Mouse (Mus musculus) MEL (cell line): Measurements from ENCODE around the gene Rtl8b. TPM values are rescaled to one million over a fixed set of nuclear protein-coding genes. Genes with fewer than 3 reads are reported as not detected.

Experiments
- DNase-seq: peaks from one replicate; pipeline ENCODE4 v3.0.0; 2011; ENCODE audit warnings: low read depth, low spot score
- H3K27ac ChIP-seq: 2 replicates; pipeline ENCODE4 v1.5.1; 2012; ENCODE audit warnings: low read depth, mild to moderate bottlenecking, control low read depth, low read length, moderate library complexity; ENCODE audit not compliant: control insufficient read depth
- H3K27me3 ChIP-seq, 2 experiments: fragments of 150-350 bp in 1 of 2; sonication (generic) in 1 of 2; 2 replicates each; pipeline ENCODE4 v1.6.1; 2012; ENCODE audit warnings: low read length in 2 of 2, mild to moderate bottlenecking in 2 of 2, improper control_type of control experiment in 1 of 2, moderate library complexity in 1 of 2; ENCODE audit not compliant: insufficient read depth in 2 of 2, control insufficient read depth in 1 of 2
- H3K36me3 ChIP-seq, 2 experiments: 2 replicates each; pipeline ENCODE4 v1.6.1; 2012 to 2014; ENCODE audit warnings: low read length in 2 of 2, improper control_type of control experiment in 1 of 2, inconsistent platforms in 1 of 2, mild to moderate bottlenecking in 1 of 2; ENCODE audit not compliant: insufficient read depth in 2 of 2, control insufficient read depth in 1 of 2
- H3K4me1 ChIP-seq, 2 experiments: fragments of 150-350 bp in 1 of 2; sonication (generic) in 1 of 2; 2 replicates each; pipeline ENCODE4 v1.6.1; 2012; ENCODE audit warnings: low read length in 2 of 2, improper control_type of control experiment in 1 of 2, mild to moderate bottlenecking in 1 of 2; ENCODE audit not compliant: insufficient read depth in 2 of 2, control insufficient read depth in 1 of 2
- H3K4me3 ChIP-seq, 2 experiments: fragments of 150-350 bp in 1 of 2; sonication (generic) in 1 of 2; 2 replicates each; pipeline ENCODE4 v1.5.1; 2012; ENCODE audit warnings: low read depth in 2 of 2, low read length in 2 of 2, mild to moderate bottlenecking in 2 of 2, moderate library complexity in 2 of 2, control low read depth in 1 of 2, improper control_type of control experiment in 1 of 2; ENCODE audit not compliant: control insufficient read depth in 1 of 2, insufficient read depth in 1 of 2
- H3K79me2 ChIP-seq: 2 replicates; pipeline ENCODE4 v1.6.1; 2012; ENCODE audit warnings: mild to moderate bottlenecking, low read length, moderate library complexity; ENCODE audit not compliant: control insufficient read depth, poor library complexity, insufficient read depth
- H3K9ac ChIP-seq: 2 replicates; pipeline ENCODE4 v1.6.1; 2012; ENCODE audit warnings: low read depth, mild to moderate bottlenecking, control low read depth, low read length, moderate library complexity; ENCODE audit not compliant: control insufficient read depth, poor library complexity, severe bottlenecking
- H3K9me3 ChIP-seq: fragments of 150-350 bp; sonication (generic); replicated peaks from 2 replicates; pipeline ENCODE4 v1.6.1; 2012; ENCODE audit warnings: mild to moderate bottlenecking, low read length, improper control_type of control experiment, moderate library complexity; ENCODE audit not compliant: insufficient read depth
- CHD1 ChIP-seq: IDR thresholded peaks from 2 replicates; pipeline ENCODE4 v1.6.1; 2012; ENCODE audit warnings: low read depth, mild to moderate bottlenecking, inconsistent platforms, low read length, improper control_type of control experiment
- CTCF ChIP-seq, 3 experiments: IDR thresholded peaks in 2 of 3; conservative IDR thresholded peaks in 1 of 3; 2 replicates each; pipeline ENCODE4 v1.5.1; 2011 to 2012; ENCODE audit warnings: low read length in 3 of 3, low read depth in 2 of 3, mild to moderate bottlenecking in 2 of 3, improper control_type of control experiment in 1 of 3, inconsistent platforms in 1 of 3, mixed read lengths in 1 of 3, moderate library complexity in 1 of 3; ENCODE audit not compliant: control insufficient read depth in 1 of 3, insufficient read depth in 1 of 3, poor library complexity in 1 of 3, severe bottlenecking in 1 of 3
- E2F4 ChIP-seq: IDR thresholded peaks from 2 replicates; pipeline ENCODE4 v1.6.1; 2011; ENCODE audit warnings: low read depth, low read length, improper control_type of control experiment, borderline replicate concordance
- ETS1 ChIP-seq: IDR thresholded peaks from 2 replicates; pipeline ENCODE4 v1.6.1; 2012; ENCODE audit warnings: low read depth, mild to moderate bottlenecking, inconsistent platforms, low read length, improper control_type of control experiment, moderate library complexity
- GATA1 ChIP-seq: IDR thresholded peaks from 2 replicates; pipeline ENCODE4 v1.6.1; 2011; ENCODE audit warnings: low read depth, low read length, improper control_type of control experiment
- JUND ChIP-seq: IDR thresholded peaks from 2 replicates; pipeline ENCODE4 v1.6.1; 2011; ENCODE audit warnings: low read depth, mild to moderate bottlenecking, improper control_type of control experiment, low read length
- KAT2A ChIP-seq: conservative IDR thresholded peaks from 2 replicates; pipeline ENCODE4 v1.6.1; 2012; ENCODE audit warnings: low read depth, low read length, improper control_type of control experiment, inconsistent platforms
- MAFK ChIP-seq: IDR thresholded peaks from 2 replicates; pipeline ENCODE4 v1.6.1; 2011; ENCODE audit warnings: low read depth, mild to moderate bottlenecking, low read length, improper control_type of control experiment, borderline replicate concordance
- MAX ChIP-seq: IDR thresholded peaks from 2 replicates; pipeline ENCODE4 v1.6.1; 2011; ENCODE audit warnings: low read length, improper control_type of control experiment
- MAZ ChIP-seq: IDR thresholded peaks from 2 replicates; pipeline ENCODE4 v1.6.1; 2012; ENCODE audit warnings: low read depth, mild to moderate bottlenecking, inconsistent platforms, low read length, improper control_type of control experiment
- MEF2A ChIP-seq: IDR thresholded peaks from 2 replicates; pipeline ENCODE4 v1.6.1; 2014; ENCODE audit warnings: low read depth, mild to moderate bottlenecking, inconsistent platforms, low read length, improper control_type of control experiment; ENCODE audit not compliant: poor library complexity, insufficient replicate concordance, severe bottlenecking; ENCODE audit errors: extremely low read depth
- MXI1 ChIP-seq: IDR thresholded peaks from 2 replicates; pipeline ENCODE4 v1.6.1; 2011; ENCODE audit warnings: mild to moderate bottlenecking, low read depth, low read length, improper control_type of control experiment
- MYB ChIP-seq: IDR thresholded peaks from 2 replicates; pipeline ENCODE4 v1.6.1; 2011; ENCODE audit warnings: mild to moderate bottlenecking, low read depth, low read length, improper control_type of control experiment
- MYC ChIP-seq: IDR thresholded peaks from 2 replicates; pipeline ENCODE4 v1.6.1; 2011; ENCODE audit warnings: low read depth, mild to moderate bottlenecking, low read length, improper control_type of control experiment, moderate library complexity
- NELFE ChIP-seq: IDR thresholded peaks from 2 replicates; pipeline ENCODE4 v1.6.1; 2011; ENCODE audit warnings: low read depth, low read length, improper control_type of control experiment
- NRF1 ChIP-seq: IDR thresholded peaks from 2 replicates; pipeline ENCODE4 v1.6.1; 2014; ENCODE audit warnings: low read depth, mild to moderate bottlenecking, inconsistent platforms, low read length, improper control_type of control experiment, moderate library complexity; ENCODE audit not compliant: poor library complexity, insufficient read depth, severe bottlenecking
- POLR2A ChIP-seq, 2 experiments: IDR thresholded peaks; 2 replicates each; pipeline ENCODE4 v1.6.1; 2011 to 2012; ENCODE audit warnings: low read length in 2 of 2, mild to moderate bottlenecking in 2 of 2, control low read depth in 1 of 2, improper control_type of control experiment in 1 of 2, low read depth in 1 of 2, moderate library complexity in 1 of 2; ENCODE audit not compliant: control insufficient read depth in 1 of 2, insufficient read depth in 1 of 2, poor library complexity in 1 of 2
- POLR2AphosphoS5 ChIP-seq: IDR thresholded peaks from 2 replicates; pipeline ENCODE4 v1.6.1; 2012; ENCODE audit warnings: low read depth, borderline replicate concordance, mild to moderate bottlenecking, inconsistent platforms, low read length, moderate library complexity, mixed read lengths
- RAD21 ChIP-seq: IDR thresholded peaks from 2 replicates; pipeline ENCODE4 v1.6.1; 2011; ENCODE audit warnings: mild to moderate bottlenecking, low read depth, low read length, improper control_type of control experiment
- RCOR1 ChIP-seq: IDR thresholded peaks from 2 replicates; pipeline ENCODE4 v1.6.1; 2012; ENCODE audit warnings: low read depth, mild to moderate bottlenecking, inconsistent platforms, low read length, improper control_type of control experiment
- SIN3A ChIP-seq: IDR thresholded peaks from 2 replicates; pipeline ENCODE4 v1.6.1; 2012; ENCODE audit warnings: low read length, improper control_type of control experiment, inconsistent platforms
- TAL1 ChIP-seq: IDR thresholded peaks from 2 replicates; pipeline ENCODE4 v1.6.1; 2012; ENCODE audit warnings: mild to moderate bottlenecking, inconsistent platforms, low read length, moderate library complexity, mixed read lengths
- UBTF ChIP-seq: IDR thresholded peaks from 2 replicates; pipeline ENCODE4 v1.6.1; 2012; ENCODE audit warnings: low read depth, mild to moderate bottlenecking, inconsistent platforms, low read length, improper control_type of control experiment, moderate library complexity, borderline replicate concordance; ENCODE audit not compliant: insufficient read depth
- USF2 ChIP-seq, 2 experiments: IDR thresholded peaks; 2 replicates each; pipeline ENCODE4 v1.6.1; 2011 to 2012; ENCODE audit warnings: improper control_type of control experiment in 2 of 2, low read length in 2 of 2, borderline replicate concordance in 1 of 2, inconsistent platforms in 1 of 2, low read depth in 1 of 2, mild to moderate bottlenecking in 1 of 2; ENCODE audit not compliant: insufficient read depth in 1 of 2
- ZC3H11A ChIP-seq: IDR thresholded peaks from 2 replicates; pipeline ENCODE4 v1.6.1; 2012; ENCODE audit warnings: low read depth, mild to moderate bottlenecking, inconsistent platforms, low read length, improper control_type of control experiment
- ZKSCAN1 ChIP-seq: IDR thresholded peaks from 2 replicates; pipeline ENCODE4 v1.6.1; 2012; ENCODE audit warnings: low read depth, mild to moderate bottlenecking, inconsistent platforms, low read length, improper control_type of control experiment, moderate library complexity
- polyA plus RNA-seq, 2 experiments: library from polyadenylated mRNA; stranded (reverse) in 1 of 2; unstranded in 1 of 2; fragments of >175 nt in 1 of 2; fragments of >200 nt in 1 of 2; gene quantifications; 2 replicates each; pipeline versions ENCODE4 v1.2.1 to v1.2.4; 2012; ENCODE audit warnings: low replicate concordance in 2 of 2, low read depth in 1 of 2; ENCODE audit not compliant: insufficient read length in 2 of 2, insufficient read depth in 1 of 2, missing spikeins in 1 of 2
- total RNA-seq: library from RNA; depleted of rRNA; stranded (reverse); fragments of 300-350 nt; gene quantifications from 2 replicates; pipeline ENCODE4 v1.2.3, GENCODE M21; 2012

The Rtl8b gene
- total and polyA plus RNA-seq, 3 experiments, result not detected

GRCm38 (mm10) chrX:53694008-53694777, 24.0 kb upstream of the Rtl8b start:
- DNase-seq, result no peak
- H3K9me3 ChIP-seq, result no peaks in the 10 kb centered on the region
- no peak for TF ChIP-seq CTCF (IDR thresholded peaks at IDR 0.05 in 2 of 3, conservative IDR thresholded peaks at IDR 0.05 in 1 of 3; ENCODE audit: control insufficient read depth in 1 of 3, insufficient read depth in 1 of 3, low read depth in 2 of 3, low read length in 3 of 3, poor library complexity in 1 of 3, severe bottlenecking in 1 of 3)
- no peak for TF ChIP-seq ZC3H11A
- TF ChIP-seq MEF2A, result no peak
- no peak for TF ChIP-seq USF2 (IDR thresholded peaks at IDR 0.05; ENCODE audit: borderline replicate concordance in 1 of 2, insufficient read depth in 1 of 2, low read depth in 1 of 2, low read length in 2 of 2)
- TF ChIP-seq GATA1, result no peak
- TF ChIP-seq POLR2AphosphoS5, result no peak
- no peak for TF ChIP-seq JUND
- TF ChIP-seq NELFE, result no peak
- TF ChIP-seq MAZ, result no peak
- TF ChIP-seq KAT2A, result no peak
- no peak for TF ChIP-seq UBTF
- TF ChIP-seq MYB, result no peak
- TF ChIP-seq MAX, result no peak
- no peak for TF ChIP-seq RCOR1
- no peak for TF ChIP-seq MYC
- TF ChIP-seq TAL1, result no peak
- TF ChIP-seq POLR2A (IDR thresholded peaks at IDR 0.05; ENCODE audit: control insufficient read depth in 1 of 2, insufficient read depth in 1 of 2, low read depth in 1 of 2, low read length in 2 of 2, poor library complexity in 1 of 2), result no peak
- TF ChIP-seq ETS1, result no peak
- no peak for TF ChIP-seq ZKSCAN1
- no peak for TF ChIP-seq MAFK
- H3K27me3 ChIP-seq, result no peaks in the 10 kb centered on the region
- H3K79me2 ChIP-seq, result no peaks in the 10 kb centered on the region
- no peaks in the 10 kb centered on the region for H3K4me1 ChIP-seq
- no peaks in the 10 kb centered on the region for H3K36me3 ChIP-seq
- no peak overlapping the region for H3K27ac ChIP-seq
- H3K9ac ChIP-seq, result no peak overlapping the region
- no peak overlapping the region for H3K4me3 ChIP-seq

- Histone ChIP-seq H3K4me3 (no peak overlapping the region), H3K79me2 (no peaks in the 10 kb centered on the region), H3K9ac (no peak overlapping the region), H3K4me1 (no peaks in the 10 kb centered on the region), H3K27ac (no peak overlapping the region), H3K27me3 (no peaks in the 10 kb centered on the region), H3K36me3 (no peaks in the 10 kb centered on the region), H3K9me3 (no peaks in the 10 kb centered on the region)
- no peak for TF ChIP-seq NRF1
- TF ChIP-seq RAD21, result no peak
- TF ChIP-seq POLR2A (IDR thresholded peaks at IDR 0.05; ENCODE audit: control insufficient read depth in 1 of 2, insufficient read depth in 1 of 2, low read depth in 1 of 2, low read length in 2 of 2, poor library complexity in 1 of 2), result no peak
- no peak for TF ChIP-seq MXI1
- TF ChIP-seq CHD1, result no peak
- no peak for TF ChIP-seq E2F4
- no peak for TF ChIP-seq MAZ
- no peak for TF ChIP-seq KAT2A
- TF ChIP-seq MYB, result no peak
- no peak for TF ChIP-seq SIN3A
- no peak for DNase-seq
Measured at GRCm38 (mm10) chrX:53693141-53693540, 22.9 kb upstream of the Rtl8b start.
